Mouse (Mus musculus): ENCODE data around the gene Fbxo46.

GRCm38 (mm10) chr7:19184758-19185157, 65.1 kb downstream of the Fbxo46 start:
- TF ChIP-seq CTCF (IDR thresholded peaks at IDR 0.05; ENCODE audit: borderline replicate concordance, insufficient read depth, low read length) = no peak
- TF ChIP-seq POLR2A (IDR thresholded peaks at IDR 0.05; ENCODE audit: low read depth, low read length) = no peak

All from embryonic fibroblast, embryonic 13.5 days (primary cell).